Mouse (Mus musculus) cerebellum, adult 11-12 months (tissue): ENCODE measurements around the gene Kifc5b.
"Not testable (repeated sequence)": the region's sequence is repeated elsewhere in the genome, so short reads cannot be mapped to it uniquely, and the experiment has no call there.

ENCODE experiments used
- DNase-seq: peaks from one replicate; pipeline ENCODE4 v3.0.0; 2022

Gene Kifc5b

DNA sequence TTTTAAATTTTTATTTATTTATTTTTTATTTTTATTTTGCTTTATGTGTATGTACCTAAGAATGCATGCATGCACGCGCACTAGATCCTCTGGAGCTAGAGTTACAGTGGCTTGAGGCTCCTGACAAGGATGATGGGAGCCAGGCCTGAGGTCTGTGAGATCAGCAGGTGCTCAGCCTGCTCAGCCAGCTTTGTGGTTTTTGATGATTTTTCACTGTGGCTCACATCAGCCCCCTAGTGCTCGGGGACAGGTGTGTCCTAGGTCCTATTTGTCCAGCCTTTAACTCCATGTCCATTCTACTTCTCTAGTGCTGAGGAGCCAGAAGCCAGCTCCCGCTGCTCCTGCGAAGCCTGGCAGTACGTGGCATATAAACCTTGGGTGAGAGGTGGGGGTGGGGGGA is 5.5 kb downstream of the Kifc5b start:
- DNase-seq: not testable (repeated sequence)

DNA sequence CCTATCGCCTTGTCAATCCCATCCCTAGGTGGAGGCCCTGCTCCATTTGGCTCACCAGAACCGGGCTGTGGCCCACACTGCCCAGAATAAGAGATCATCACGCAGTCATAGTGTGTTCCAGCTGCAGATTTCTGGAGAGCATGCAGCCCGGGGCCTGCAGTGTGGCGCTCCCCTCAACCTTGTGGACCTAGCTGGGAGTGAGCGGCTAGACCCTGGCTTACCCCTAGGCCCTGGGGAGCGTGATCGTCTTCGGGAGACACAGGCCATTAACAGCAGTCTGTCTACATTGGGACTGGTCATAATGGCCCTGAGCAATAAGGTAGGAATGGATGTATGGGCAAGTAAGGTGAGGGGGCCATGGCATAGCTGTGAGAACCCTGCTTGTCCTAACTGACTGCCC is 8.5 kb downstream of the Kifc5b start:
- not testable (repeated sequence) for DNase-seq

DNA sequence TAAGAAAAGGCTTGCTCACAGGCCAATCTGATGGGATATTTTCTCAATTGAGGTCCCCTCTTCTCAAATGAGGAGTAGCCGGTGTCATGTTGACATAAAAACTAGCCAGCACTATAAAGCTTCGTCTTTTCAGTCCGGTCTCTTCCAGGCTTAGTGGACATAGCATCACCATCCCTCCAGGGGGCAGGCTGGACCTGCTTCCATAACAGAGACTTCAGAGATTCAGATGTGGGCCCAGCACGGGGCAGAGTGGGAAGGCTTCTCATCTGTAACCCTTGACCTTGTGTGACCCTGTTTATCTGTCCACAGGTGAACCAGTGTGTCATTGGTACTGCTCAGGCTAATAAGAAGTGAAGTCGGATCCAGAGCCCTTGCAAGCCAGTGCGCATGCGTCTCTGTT is 14.9 kb downstream of the Kifc5b start:
- peak; percentile 59 for DNase-seq

DNA sequence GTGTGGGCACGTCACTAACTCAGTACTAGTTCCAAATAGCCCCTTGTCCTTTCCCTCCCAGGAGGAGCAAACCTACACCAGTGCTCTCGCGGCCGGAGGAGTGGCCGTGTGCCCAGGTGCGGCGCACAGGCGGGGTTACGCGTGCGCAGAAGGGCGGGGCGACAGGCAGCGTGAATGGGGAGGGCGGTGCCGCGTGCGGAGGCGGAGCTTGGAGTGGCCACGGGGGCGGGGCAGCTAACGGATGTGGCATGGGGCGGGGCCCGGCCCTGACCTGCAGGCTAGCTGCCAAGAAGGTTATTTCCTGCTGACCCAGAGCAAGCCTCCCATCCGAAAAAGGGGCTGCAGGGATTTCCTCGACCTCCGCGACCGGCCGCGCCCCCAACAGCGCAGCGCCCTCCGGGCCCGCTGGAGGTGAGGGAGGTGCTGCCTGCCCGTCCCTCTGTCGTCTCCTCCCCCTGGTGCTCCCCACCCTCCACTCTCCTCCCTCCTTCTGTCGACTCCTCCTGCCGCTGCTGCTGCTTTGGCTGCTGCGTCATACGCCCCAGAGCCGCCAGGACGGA is 16.0 kb downstream of the Kifc5b start, which contains the start of gene Phf1:
Gene Phf1 (plus strand): TSS at position 214 of the 560 bp plus-strand sequence.
- DNase-seq: peak; percentile 92

DNA sequence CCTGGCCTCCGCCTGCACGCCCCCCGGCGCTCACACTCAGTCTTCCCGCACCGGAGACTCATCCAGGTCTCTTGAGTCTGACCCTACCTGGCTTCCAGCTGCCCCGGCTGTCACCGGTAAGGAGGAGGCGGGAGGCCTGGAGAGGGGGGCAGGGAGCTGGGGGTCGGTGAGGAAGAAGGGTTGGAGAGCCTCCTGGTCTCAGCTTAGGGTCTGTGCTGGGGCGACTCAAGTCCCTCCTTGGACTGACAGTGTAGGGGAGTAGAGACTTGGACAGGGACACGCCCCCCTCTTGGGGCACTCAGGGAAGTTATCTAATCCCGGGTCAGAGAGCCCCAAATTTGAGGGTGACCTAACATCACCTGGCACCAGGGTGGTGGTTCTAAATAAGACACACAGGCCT is 16.5 kb downstream of the Kifc5b start:
- no peak for DNase-seq

DNA sequence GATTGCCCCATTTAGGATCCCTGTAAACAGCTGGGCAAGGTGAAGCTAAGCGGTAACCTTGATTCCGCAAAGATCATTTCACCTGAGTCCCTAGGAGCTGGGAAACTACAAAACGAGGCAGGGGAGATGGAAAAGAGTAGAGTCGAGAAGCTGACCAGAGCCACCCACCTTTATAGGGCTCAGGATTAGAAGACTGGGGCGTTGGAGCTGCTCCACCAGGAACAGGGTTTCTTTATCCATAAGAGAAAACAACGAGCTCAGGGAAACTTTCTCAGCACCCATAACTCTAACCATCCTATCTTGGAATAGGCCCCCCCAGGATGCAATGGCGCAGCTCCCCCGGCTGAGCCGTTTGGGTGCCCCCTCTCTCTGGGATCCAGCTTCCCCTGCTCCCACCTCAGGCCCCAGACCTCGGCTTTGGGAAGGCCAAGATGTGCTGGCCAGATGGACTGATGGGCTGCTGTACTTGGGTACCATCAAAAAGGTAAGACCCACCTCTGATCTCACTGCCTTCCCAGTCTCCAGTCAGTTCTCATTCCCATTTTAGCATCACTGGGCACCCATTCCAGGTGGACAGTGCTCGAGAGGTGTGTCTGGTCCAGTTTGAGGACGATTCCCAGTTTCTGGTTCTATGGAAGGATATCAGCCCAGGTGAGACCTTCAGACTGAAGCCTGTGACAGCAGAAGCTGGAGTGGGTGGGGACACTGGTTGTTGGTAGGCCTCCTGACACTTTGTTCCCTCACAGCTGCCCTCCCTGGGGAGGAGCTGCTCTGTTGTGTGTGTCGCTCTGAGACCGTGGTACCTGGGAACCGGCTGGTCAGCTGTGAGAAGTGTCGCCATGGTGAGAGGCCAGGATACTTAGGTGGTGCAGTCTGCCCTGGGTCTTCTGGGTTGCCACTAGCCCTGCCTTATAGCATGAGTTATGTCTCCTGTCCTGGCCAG is 17.3 kb downstream of the Kifc5b start:
- no peak for DNase-seq

DNA sequence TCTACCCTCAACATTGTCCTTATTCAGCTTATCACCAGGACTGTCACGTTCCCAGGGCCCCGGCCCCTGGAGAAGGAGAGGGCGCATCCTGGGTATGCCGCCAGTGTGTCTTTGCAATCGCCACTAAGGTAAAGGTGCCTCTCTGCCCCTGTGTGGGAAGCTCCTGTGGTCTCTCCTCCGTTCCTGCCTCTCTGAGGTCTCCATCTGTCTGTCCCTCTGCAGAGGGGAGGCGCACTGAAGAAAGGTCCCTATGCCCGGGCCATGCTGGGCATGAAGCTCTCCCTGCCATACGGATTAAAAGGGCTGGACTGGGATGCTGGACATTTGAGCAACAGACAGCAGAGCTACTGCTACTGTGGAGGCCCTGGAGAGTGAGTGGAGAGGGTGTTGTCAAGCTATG is 18.1 kb downstream of the Kifc5b start:
- DNase-seq: no peak

DNA sequence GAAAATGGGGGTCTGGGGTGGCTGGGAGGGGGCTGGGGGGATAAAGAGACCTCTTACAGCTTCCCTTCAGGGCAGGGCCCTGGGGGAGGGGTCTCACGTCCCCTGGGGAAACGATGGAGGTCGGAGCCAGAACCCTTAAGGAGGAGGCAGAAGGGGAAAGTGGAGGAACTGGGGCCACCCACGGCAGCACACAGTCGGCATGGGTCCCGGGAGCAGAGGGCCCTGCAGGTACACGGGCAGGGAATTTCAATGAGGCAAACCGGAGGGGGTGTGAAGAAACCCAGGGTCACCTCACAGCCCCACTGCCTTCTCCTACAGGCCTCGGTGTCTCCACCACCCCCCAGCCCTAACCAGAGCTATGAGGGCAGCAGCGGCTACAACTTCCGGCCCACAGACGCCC is 19.6 kb downstream of the Kifc5b start:
- DNase-seq: peak; percentile 54

DNA sequence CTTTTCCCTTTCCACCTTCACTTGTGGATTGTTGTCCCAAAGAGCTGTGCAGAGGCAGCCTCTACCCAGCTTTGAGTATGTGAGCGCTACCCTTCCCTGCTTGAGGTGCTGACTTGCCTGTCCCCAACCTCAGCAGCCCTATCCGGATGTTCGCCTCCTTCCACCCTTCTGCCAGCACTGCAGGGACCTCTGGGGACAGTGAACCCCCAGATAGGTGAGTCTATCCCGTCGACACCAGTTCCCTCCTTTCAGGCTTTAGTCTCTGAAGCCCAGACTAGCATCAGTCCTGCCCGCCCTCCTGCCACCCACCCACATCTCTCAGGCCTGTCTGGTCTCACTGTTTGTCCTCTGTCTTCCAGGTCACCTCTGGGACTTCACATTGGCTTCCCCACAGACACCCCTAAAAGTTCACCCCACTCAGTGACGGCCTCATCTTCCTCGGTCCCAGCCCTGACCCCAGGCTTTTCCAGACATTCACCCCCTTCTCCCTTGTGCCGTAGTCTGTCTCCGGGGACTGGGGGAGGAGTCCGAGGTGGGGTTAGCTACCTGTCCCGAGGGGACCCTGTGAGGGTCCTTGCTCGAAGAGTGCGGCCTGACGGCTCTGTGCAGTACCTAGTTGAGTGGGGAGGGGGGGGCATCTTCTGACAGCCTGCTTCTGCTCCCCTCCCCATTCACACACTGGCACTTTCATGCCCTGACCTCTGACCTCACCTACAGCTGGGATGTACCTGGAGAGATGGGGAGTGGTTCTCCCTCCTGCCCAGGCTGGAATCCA is 20.2 kb downstream of the Kifc5b start:
- peak; percentile 67 for DNase-seq

DNA sequence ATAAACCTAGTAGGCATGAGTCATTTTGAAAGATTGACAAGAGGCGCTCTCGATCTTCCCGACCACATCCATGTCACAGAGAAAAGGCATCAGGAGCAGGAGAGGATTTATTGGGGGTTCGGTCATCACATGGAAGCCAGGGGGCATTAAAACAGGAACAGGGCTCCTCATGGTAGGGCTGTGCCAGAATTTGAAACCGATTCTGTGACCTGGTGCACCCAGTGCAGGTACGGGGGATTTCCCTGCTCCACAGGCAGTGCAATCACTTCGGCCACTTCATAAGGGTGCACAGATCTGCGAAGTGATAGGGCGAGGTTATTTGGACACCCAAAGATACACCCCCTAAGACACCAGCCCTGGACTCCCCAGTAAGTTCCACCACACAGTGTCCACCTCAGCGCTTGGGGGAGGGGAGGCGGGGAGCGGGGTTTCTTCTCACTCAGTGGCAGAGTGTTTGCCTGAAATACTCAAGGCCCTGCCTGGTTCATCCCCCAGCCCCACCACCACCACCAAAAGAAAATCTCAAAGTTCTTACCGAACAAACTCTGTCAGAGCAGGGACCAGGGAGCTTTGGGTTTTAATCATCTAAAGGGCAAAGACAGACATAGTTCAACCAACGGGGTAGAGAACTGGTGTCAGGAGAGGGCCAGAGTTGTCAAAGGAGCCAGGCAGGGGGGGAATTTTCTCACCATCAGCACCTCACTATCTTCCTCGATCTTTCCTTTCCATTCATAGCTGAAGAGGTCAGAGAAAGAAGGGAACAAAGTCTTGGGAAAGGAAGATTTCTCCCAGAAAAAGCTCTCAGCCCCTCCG is 21.2 kb downstream of the Kifc5b start:
- DNase-seq: peak; percentile 59

DNA sequence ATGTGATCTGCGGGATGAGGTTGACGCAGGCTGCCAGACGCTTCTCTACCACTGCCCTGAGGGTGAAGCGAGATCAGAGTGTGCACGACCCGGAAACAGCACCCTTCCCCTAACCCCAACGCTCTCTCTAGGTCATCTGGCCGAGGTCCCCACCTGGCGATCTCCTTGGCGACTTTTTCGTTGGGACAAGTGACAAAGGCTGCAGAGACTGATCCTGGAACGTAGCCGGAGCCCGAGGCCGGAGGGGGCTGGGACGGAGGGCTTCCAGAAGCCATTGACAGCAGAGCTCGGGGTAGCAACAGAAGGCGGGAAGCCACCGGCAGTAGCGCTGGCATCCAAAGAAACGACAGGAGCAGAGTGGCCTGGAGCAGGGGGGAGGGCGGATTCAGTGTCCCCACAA is 21.8 kb downstream of the Kifc5b start:
- DNase-seq: peak; percentile 79

DNA sequence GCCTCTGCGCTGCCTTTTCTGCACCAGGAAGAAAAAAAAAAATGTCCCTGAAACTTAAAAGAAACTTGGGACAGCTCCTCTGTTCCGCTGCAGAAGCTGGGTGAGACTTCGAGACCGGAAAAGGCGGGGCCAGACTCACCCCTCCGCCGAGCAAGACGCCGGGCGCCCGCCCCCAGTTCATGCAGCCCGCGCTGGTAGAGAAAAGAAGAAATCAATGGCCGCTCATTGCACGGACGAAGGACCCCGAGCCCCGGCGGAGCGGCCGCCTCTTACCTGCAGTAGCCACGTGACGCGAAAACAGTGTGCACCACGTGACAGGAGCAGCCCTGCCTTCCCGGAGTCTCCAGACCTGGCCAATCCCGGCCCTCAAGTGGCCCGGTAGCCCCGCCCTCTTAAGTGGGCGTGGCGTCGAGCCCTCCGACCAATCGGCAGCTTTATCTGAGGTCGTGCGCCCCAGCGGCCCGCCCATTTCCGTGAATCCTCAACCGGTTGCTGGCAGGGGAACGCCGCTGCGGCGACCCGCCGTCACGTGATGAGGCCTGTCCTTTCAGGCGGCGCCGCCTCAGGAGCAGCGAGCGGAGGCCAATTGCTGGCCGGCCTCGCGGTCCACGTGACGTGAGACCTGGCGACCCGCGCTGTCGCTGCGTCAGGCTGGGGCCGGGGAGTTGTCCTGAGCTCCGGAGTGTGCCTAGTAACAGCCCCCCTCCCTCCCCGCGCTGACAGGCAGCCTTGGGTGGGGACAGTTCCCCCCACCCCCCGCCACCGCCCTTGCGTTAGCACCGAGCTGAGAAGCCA is 22.5 kb downstream of the Kifc5b start, which contains the start of gene Cuta:
Gene Cuta (minus strand): TSS at position 392 of the 795 bp plus-strand sequence.
- peak; percentile 100 for DNase-seq

DNA sequence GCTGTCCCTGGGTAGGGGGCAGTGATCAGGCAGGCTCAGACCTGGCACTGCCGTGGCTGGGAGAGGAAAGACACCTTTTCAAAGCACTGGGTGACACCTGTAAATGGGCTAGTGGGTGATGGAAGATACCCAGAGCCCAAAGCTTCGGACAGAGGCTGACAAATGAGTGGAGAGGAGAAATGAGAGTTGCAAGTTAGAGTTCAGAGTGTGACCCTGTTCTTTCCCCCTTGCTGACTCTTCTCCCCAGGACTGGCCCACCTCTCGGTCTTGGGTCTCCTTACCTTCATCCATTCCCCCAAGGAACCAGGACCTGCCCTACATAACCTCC is 23.0 kb downstream of the Kifc5b start:
- no peak for DNase-seq

DNA sequence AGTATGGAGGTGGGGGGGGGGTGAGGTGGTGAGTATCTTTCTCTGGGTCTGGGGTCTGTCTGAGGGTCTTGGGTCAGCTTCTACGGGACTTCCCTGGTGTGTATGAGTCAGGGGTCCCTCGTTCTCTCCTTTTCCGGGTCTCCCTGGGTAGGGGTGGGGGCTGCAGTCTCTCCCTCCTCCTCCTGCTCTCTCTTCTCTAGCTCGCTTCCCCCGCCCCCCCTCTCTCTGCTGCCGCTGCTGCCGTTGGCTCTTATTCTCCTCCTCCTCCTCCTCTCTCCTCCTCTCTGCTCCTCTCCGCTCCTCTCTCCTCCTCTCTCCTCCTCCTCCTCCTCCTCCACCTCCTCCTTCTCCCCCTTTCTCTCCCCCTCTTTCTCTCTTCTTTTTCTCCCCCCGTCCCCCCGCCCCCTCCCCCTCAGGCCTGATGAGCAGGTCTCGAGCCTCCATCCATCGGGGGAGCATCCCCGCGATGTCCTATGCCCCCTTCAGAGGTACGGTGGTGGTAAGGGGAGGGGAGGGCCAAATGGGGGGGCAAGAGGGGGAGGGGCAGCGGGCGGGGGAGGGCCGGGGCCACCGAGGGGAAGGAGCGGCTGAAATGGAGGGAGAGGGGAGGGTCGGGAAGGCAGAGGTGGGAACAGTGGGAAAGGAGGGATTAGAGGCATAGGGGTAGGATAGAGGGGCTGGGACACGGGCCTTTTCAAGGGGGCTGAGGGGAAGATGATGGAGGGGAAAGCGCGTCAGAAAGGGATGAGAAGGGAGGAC is 24.3 kb downstream of the Kifc5b start, which contains the start of gene Syngap1:
Gene Syngap1 (plus strand): TSS at position 223 of the 759 bp plus-strand sequence.
- peak; percentile 79 for DNase-seq

DNA sequence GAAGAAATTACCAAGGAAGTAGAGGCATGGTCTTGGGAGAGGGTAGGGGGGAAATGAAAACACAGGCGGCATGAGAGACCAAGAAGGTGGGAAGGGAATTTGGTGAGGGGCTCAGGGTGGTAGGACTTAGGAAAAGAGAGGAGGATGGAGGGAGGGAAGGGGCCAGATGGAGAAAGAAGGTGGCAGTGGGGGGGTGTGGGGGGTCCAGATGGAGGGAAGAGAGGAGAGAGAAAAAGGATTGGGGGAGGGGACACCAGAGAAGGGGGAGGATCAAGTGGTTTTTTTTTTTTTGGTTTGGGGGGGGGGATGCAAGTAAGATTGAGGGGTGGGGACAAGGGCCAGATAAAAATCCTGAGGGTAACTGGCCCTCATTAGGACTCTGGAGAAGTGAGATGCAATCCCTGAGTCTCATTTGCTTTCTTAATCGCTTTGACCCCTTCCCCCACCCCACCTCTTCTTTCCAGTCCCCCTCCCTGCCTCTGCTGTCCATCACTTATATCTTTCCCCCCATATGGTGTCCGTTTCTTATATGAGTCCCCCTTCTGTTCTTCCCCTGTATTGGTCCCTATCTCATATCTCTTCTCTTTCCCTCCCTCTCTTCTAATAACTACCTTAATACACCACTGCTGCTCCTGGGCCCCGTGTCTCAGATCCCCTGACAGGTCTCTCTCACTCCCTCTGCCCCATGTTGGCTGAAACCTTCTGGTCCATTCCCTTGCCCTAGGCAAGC is 25.1 kb downstream of the Kifc5b start:
- DNase-seq: peak; percentile 43

DNA sequence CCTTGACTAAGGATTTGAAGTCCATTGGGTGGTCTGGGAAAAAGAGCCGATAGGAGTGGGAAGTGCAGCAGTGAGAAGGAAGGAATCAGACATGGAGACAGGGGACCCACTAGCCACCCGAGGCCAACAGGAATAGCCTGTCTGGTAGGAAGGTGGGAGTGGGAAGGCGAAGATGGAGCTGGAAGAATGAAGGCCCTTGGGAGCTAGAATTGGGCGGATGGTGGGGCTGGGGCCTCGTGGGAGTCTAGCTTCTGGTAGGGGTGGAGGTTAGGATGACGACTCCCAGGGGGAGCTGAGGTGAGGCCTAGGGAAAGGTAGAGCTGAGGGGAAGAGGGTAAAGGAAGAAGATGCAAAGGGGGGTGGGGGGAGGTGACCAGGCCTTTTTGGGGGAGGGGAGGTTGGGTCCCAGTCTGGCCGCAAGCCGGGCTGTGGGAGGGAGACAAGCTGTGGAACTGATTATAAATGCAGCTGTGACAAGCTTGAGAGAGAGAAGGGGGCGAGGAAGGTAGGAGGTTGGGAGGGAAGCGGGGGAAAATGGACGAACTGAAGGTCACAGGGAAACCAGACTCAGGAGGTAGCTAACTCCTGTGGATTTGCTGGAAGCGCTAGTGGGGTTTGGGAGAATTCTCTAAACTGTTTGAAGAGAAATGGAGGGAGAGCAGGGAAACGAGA is 29.1 kb downstream of the Kifc5b start:
- peak; percentile 45 for DNase-seq

DNA sequence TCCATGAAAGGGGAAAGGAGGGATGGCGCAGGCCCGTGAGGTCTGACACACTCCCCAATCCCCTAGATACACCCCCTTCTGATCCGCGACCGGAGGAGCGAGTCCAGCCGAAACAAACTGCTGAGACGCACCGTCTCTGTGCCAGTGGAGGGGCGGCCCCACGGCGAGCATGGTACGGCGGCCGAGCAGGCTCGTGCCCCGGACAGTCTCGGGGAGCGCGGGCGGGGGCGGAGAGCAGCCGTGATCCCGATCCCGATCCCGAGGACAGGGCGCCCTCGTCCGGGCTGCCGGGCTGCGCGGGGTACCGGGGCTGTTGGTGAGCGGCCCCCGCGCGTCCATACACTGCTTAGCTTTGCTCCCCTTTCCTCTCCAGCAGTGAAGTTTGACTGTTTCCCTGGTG is 29.7 kb downstream of the Kifc5b start:
- DNase-seq: peak; percentile 84

DNA sequence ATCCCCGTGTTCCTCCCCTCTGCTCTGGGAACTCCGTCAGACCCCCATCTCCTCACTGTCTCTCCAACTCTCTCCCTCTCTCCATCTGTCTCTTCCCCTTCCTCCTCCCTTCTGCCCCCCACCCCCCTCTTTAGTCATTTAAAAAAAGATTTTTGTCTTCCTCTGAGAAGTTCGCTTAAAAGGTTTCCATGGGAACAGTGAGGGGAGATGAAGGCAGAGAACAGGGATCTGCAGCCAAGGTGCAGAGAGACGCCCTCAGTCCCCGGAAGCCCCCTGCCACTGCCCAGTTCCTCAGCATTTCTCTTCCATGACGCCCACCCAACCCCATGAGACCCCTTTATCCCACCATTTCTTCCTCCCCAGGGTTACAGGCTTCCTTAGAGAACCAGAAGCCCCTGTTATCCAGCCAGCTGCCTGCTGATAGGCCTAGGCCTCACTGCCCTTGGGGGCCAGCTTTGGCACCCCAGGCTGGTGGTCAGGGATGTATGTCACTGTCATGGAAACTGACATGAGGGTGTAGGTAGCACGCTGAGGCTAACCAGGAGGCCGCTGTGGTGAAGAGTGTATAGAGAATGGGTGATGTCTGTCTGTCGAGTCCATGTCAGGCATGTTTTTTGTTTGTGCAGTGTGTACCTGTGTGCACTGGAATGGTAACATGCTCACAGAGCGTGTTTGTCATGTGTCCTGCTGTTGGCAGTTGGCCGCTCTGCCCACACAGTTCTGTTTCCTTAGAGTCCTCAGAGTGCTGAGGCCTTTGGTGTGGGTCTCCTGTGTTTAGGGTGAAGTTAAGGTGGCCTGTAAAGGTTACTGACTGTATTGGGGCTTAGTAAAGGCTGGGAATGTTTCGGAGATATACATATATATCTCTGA is 30.6 kb downstream of the Kifc5b start:
- DNase-seq: peak; percentile 62
